Mouse (Mus musculus) cerebellum, postnatal 25 days (tissue): ENCODE measurements at regions not wholly inside any gene's neighbourhood (a gene's known extent, or its start where the extent isn't known, plus 50 kb on each side); places are given as distances from the start of the nearest gene placed in this dataset.
A peak's percentile ranks its signal among the peaks of the same experiment; 100 is the strongest.
"Not testable (repeated sequence)": the region's sequence is repeated elsewhere in the genome, so short reads cannot be mapped to it uniquely, and the experiment has no call there.

Experiments used
- DNase-seq, 2 experiments: peaks; one replicate each; pipeline ENCODE4 v3.0.0; 2021; ENCODE audit warnings: mixed read lengths in 2 of 2

DNA sequence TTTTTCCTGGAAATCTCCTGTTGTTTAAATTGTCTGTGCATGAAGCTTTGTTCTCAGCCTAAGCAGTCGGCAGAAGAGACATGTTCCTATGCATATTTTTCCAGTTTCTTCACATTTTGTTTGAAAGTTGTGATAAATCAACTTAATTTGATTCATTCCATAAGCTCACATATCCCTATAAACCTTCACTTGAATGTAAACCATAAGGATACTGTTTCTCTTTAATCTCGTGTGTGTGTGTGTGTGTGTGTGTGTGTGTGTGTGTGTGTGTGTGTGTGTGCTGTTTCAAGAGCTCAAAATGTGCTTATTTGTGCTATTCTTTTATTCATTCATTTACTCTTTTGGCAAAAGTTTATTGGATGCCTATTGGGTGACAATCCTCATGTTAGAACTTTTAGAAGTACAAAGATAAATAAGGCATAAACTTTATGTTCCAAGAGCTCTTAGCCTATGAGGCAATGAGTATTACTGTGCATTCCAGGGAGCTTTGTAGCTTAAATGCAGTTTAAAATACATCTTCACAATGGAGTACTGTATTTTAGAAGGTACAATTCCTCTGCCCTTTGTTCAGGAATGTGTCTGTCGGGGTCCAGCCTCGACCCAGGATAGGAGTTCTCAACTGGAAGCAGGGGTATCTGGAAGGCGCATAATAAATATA lies 229.4 kb upstream of the Dcbld2 start:
- DNase-seq = no peak

DNA sequence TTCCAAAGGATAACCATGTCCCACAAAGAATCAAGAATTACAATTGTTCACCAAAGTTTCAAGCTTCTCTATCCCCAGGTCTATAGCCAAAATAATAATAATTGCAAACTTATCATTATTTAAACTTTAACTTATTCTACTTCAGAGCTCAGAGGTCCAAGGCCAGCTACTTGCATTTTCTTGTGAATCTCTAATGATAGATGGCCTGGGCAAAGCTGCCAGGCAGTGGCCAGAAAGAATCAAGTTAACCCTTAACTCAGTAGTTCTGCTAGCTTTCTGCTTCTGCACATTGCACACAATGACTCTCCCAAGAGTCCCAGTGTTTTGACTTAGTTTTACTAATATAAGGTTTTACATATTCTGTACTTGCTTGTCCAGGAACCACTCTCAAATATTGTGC lies 228.3 kb upstream of the Dcbld2 start:
- not testable (repeated sequence) for DNase-seq

DNA sequence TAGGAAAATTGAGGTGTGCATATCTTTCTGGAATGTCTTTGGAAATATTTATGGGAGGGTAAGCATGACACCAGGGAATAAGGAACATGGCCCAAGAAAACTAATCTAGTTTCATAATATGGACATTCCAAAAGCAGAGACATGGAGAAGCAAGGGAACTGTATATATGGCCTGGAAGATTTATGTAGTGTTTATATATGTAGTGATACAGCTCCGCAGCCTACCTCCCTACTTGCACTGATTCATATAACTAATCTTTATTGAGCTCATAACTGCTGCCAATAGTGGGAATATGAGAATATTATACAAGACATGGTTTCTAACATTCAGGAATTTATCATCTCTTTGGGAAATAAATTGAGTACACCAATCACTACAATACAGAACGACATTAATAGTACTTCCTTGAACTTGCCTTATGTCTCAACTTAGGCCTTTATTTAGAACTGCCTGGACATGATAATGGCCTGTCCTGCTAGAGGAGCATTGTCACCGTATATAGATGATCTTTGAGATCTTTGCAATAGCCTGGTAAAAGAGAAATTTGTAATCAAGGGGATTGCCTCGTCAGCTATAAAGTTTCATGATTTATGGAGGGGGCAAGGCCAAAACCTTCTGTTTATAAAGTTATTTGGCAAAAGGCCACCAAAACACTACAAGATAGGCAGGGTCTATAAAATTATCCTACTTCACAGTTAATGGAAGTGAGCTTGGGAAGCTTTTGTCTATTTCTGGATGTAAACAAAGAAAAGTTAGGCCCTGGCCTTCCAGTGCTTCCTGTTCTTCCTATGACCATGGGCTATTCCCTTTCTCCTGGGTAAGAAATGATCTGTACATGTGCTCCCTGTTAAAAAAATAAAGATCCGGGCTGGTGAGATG lies 213.4 kb upstream of the Dcbld2 start:
- no peak for DNase-seq

DNA sequence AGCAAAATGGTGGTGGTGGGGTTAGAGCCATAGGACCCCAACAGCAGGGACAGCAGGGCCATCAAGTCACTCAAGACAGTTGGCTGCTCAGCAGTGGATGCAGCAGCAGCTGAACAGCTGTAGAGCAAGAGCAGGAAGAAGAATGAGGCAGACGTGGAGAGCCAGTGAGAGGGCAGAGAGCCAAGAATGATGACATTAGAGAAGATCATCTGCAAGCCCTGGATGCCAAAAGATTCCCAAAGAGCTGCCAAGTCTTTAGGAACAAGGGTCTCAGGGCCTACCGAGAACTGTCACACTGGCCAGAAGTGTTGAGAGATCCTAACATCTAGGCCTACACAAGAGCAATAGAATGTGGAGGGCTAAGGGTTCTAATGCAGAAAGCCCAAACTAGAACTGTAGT lies 196.4 kb upstream of the Dcbld2 start:
- no peak for DNase-seq

DNA sequence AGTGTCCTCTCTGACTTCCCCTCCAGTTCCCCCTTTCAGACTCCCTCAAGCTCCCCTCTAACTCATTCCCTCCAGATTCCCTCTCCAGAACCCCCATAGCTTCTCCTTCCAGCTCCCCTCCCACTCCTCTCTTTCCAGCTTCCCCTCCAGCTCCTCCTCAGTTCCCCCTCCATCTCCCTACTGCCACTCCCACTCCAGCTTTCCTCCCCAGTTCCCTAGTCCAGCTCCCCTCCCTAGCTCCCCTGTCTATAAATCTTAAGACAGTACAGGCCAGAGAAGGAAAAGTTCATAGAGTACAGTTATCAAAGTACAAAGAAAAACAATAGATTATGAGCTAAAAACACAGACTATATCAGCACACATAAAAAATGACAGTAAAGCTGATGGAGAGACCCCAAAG lies 173.6 kb upstream of the Dcbld2 start:
- DNase-seq = no peak

DNA sequence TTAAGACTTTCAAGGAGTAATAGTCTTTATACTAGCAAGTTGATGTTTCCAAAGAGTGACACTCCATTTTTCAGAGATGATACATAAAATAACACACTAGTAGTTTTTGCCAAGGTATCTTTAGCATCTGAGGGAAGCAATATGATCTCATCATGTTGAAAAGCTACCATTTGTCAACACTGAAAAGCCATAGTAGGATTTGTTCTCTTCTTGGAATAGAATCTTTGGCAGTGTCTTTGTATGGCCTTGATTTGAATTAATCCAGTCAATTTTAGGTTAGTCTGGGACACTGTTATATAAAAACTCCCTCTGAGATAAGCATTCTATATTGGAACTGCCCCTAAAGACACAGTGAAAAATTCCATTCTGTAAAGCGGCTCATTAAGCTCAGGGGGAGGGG lies 171.4 kb upstream of the Dcbld2 start:
- no peak for DNase-seq

DNA sequence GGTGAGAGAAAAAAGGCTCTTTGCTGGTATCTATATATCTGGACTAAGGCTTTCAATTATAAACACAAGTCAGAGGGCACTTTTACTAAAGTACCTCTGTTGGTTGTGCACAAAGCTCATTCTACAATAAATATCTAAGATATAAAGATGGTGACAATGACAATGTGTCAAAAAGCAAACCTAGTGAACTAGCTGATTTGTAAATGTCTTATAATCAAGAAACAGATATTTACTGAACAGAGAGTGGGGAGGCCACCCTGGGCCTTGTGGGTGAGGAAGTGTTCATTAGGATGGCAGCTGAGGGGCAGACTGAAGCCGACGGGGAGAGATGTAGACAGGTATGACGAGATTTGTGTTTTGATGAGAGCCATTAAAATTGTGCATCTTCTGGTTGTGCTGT lies 132.0 kb upstream of the Dcbld2 start:
- DNase-seq = no peak

DNA sequence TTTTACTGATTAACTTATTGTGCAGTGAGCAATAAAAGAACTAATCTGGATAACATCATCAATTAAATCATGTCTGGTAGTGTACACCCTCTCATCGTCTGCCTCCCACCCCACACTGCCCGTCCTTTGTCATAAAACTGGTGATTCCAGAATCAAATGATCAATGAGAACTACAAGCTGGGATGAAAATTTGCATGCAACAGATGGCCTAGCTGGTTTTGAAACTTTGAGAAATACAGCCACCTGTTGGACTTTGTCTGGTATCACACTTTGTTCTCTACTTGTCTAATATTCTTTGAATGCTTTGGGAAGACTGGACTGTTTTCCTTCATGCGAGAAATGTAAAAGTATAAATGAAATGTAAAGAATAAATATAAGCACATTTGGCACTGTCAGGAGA lies 126.8 kb upstream of the Dcbld2 start:
- no peak for DNase-seq

DNA sequence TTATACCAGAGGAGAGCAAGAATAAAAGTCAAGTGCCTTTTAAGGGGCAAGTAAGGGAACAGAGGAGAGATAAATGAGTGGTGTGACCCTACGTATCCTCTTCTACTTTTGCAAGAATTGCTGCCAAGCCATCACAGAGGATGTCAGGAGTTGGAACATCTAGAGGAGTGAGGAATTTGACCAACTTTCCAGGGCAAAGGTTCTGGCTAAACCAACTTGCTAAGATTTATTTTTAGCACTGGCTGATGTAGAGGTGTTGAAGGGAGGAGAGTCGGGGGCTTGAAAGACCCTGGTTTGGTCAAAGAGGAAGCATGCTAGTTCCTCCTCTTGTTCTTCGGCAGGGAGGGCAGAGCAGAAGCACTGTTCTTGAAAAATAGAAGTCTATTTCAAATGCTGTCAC lies 113.8 kb upstream of the Dcbld2 start:
- DNase-seq = no peak

DNA sequence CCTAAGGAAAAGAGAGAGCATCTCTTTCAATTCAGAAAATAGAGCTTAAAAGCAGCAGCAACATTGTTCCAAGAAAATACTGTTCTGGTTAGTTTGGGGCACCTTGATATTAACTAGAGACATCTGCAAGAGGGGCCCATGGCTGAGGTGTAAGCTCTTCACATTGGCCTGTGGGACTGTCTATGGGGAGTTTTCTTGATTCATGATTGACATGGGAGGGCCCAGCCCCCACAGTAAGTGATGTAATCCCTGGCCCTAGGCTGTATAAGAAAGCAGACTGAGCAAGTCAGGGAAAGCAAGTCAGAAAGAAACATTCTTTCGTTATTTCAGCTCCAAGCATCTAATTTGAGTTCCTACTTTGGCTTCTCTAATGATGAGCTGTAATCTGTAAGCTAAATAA lies 113.1 kb upstream of the Dcbld2 start:
- DNase-seq = no peak

DNA sequence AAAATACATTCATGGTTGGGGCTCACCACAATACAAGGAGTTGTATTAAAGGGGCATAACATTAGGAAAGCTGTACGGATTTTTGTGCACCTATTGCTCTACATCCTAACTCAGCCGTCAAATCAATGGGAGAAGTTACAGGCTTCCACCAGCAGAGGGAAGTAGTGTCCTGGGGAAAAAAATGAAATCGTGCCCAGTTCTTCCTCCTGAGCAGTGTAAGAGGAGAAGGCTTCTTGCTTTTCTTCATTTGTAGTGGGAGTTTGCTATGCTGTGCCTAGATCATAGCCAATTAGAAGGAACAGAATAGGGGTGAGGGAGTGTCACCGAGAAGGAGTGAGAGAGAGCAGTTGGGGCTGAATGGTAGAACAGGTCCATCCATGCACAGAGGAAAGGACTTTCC lies 108.7 kb upstream of the Dcbld2 start:
- DNase-seq = peak; percentile 36 to 53

DNA sequence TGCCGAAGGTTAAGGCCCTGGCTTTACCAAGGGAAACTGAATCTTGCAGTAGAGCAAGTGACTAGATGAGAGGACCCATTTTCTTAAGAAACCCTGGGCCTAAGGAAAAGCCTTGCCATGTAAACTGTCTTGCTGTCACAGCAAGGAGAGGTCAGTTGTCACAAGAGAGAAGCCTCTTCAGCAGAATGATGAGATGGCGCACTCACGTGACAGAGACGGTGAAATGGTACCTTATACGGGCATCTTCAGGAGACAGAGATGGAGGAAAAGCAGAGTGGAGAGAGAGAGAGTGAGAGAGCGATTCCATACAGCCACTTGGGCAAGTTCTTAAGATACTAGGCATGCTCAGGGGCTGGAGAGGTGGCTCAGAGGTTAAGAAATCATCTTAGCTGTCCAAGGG lies 108.1 kb upstream of the Dcbld2 start:
- no peak for DNase-seq

DNA sequence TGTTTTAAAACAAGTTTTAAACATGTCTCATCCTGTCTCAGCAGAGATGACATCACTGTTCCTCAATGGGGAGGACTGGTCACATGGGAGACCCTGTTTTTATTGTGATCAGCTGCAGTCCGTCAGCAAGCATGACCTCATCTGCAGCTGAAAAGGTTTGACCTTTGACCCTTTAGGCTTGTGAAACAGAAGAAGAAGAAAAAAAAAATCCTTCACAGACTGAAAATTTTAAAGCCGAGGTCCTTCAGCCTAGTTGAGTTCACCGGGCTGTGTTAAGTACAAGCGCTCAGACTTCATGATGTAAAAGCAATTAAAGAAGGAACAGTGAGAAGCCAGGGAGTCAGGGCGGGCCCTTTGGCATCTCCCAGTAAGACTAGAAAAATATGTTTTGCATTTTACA lies 104.7 kb upstream of the Dcbld2 start:
- no peak for DNase-seq

DNA sequence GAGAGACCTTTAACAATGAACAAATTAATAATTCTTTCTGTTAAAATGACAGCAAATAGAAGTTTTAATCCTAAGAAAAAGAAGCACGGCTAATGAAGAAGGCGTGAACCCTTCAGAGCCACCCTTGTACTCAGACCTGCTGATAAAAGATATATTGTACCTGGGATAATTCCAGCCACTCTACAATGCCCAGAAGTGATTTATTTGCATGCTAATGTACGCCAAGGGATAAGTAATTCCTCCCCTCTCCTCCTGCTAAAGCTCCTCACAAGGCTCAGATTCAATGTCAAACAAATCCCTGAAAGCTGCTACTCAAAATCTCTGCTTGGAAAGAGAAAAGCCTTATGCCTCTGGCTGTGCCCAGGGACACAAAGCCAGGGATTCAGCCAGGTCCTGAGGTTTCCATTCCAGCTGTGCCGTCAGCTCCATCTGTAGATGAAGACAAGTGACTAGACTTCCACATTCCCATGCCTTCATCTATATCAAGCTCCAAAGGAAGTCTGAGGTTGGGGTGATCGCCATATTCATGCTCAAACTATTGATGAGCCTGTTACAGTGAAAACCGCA lies 91.3 kb upstream of the Dcbld2 start:
- DNase-seq = no peak

DNA sequence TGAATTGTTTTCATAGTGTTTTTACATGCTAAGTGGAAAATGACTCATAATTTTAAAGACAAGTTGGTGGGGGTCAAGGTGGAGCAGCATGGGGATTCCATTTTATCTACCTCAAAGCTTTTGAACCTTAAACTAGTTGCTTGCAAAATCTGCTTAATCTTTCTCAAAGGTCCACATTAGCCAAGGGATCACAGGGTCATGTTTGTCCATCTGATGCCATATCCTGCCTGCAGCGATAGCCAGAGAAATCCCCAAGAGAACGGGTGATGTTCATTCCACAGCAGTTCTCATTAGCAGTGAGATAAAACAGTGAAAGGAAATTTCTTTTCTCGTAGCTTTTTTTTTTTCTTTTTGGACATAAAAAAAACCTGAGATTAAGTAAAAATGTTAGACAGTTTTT lies 77.2 kb upstream of the Dcbld2 start:
- no peak for DNase-seq

DNA sequence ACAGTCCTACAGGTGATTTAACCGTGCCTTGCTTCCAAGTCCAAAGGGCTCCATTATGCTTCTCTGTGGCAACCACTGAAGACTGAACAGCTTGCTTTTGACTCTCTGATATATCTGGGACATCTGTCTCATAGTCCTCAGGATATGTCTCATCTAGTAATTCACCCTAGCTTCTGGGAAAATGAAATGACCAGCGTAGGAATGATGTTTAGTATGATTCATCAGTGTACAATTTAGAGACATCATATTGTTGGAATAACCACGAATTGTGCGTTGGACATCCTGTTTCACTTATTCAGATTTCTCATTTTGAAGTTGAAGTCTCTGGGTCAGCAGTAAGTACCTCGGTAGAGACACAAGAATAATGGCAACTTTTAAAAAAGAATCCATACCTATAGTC lies 64.3 kb upstream of the Dcbld2 start:
- DNase-seq = no peak

DNA sequence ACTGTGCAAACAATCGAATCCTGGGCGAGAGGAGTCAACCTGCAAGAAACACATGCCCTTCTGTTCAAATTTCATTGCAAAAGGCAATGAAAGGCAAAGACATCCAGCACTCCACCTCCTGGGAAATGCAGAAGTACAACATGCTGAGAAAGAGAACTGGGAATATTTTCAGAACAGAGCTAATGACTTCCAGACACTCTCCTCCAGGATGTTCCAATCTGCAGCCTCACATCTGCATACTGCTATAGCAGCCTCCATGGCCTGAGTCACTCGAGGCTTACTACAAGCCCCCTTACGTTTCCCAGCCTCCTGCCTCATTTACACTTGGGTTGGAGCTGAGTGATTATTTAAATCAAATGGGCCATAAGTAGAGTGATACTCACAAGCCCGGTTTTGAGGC lies 58.9 kb upstream of the Dcbld2 start:
- DNase-seq = no peak

DNA sequence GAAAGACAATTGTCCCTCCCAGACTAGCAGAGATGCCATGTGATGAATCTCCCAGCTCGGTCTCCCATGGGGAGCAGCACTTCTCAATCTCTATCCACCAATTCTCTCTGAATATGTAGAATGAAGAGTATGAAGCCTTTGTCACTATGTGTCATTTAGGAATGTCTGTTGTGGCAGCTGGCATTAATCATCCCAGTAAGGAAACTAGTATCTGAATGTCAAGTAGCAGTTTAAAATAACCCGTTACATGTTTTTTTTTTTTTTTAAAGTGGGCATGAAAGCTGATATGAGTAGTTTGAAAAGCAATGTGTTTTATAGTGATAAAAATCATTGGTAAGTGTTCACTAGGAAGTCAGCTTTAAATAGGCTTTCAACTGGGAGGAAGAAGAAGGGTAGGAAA lies 58.4 kb upstream of the Dcbld2 start:
- no peak for DNase-seq

DNA sequence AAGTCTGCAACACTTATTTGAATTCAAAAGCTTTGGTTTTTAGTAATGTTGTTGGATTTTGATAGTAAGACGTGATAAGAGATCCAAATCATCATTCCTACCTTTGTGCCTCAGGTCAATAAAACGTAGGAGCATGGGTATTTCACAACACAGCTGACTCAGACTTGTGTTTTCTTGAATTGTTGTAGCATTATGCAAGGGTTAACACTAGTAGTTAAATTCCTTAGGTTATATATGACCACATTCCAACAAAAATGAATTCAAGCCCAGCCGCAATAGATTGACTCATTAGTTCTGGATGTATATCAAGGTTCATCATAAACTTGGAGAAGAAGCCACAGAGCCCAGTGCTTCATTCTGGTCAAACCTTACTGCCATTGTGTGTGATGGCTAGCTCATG lies 56.1 kb upstream of the Dcbld2 start:
- no peak for DNase-seq

DNA sequence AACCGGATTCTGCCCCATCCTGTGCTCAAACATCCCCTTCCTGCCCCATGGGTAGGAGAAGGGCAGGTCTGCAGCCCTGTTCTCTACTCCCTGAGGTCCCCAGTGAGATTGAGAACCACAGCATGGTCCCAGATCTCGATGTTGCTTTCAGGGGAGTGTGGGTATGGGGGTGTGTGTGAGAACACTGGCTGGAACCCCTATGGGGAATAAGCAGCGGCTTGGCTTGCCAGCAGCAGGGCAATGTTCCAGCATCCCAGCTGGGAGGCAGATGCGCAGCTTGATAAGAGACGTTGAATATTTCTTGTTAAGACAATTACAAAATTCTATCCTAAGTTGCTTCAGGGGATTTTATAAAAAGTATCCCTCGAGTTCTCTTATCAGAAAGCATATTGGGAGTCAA lies 53.7 kb upstream of the Dcbld2 start:
- peak in 1 of 2 experiments; percentile 20 for DNase-seq
